Mouse (Mus musculus): ENCODE results near the gene A4galt. TPM values are rescaled to one million over a fixed set of nuclear protein-coding genes. Genes with fewer than 3 reads are reported as not detected.
A peak's percentile ranks its signal among the peaks of the same experiment; 100 is the strongest.

A4galt gene
- polyA plus RNA-seq, 1 experiment from 2014 or later = 1.7 TPM

DNA sequence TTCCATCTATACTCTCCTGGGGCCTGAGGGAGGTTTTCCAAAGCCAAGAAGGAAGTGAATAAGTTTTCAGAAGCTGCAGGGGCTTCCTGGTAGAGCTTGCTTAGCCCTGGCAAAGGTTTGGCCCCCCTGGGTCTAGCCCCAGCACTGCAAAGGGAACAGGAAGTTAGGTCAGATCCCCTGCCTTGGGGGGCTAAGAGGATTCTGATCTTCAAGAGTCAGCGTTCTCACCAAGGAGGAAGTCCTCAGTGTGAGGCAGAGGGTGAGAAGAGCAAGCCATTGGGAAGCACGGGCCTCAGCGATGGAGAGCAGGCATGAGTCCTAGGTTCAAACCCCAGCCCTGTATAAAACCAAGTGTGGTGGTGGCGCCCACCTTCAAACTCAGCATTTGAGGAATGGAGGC is 4.9 kb upstream of the A4galt start:
- no peak overlapping the region for H3K4me2 ChIP-seq (ENCODE audit: low read depth, low read length, severe bottlenecking)
- no peak overlapping the region for H3K4me3 ChIP-seq (ENCODE audit: low read depth, low read length)
- H3K9ac ChIP-seq (ENCODE audit: low read length) = no peak overlapping the region
- WGBS = 84% methylated on average over 4 of the region's 4 CpGs
- no peak for DNase-seq (ENCODE audit: low spot score)
- peaks cover 12% of the 10 kb centered on the region for H3K27me3 ChIP-seq (ENCODE audit: control insufficient read depth, insufficient read depth, low read length)
- H3K4me1 ChIP-seq (replicated peaks; ENCODE audit: control insufficient read depth, insufficient read depth, low read length) = no peaks in the 10 kb centered on the region
- no peak overlapping the region for H3K27ac ChIP-seq (ENCODE audit: low read depth, low read length)
- H3K36me3 ChIP-seq (ENCODE audit: control insufficient read depth, insufficient read depth, low read length) = no peaks in the 10 kb centered on the region
- no peak for ATAC-seq (replicated peaks; ENCODE audit: low FRiP score)
- no peaks in the 10 kb centered on the region for H3K9me3 ChIP-seq (ENCODE audit: control insufficient read depth, low read length)

DNA sequence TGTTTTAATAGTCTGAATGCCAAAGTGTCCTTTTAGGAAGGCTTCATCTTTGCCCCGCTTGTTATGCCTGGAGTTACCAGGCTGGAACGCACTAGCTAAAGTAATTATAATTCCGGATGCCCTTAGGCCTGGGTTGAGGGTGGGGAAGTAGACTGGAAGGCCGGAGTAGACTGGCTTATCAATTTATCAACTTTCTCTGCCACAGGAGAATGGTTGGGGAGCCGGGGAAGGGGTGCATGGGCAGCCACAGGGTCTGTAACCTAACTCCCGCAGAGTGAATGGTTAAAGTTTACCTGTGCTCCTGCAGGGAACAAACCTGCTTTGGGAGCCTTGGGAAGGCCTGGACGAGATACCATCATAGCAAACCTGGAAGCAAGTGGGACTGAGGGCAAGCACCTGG is 4.4 kb upstream of the A4galt start:
- DNase-seq (ENCODE audit: low spot score) (no peak), ATAC-seq (replicated peaks; ENCODE audit: low FRiP score) (no peak)
- peaks cover 2% of the 10 kb centered on the region; the same call in 1 of the 2 replicates for H3K4me1 ChIP-seq (replicated peaks; ENCODE audit: control insufficient read depth, insufficient read depth, low read length)
- H3K27me3 ChIP-seq (ENCODE audit: control insufficient read depth, insufficient read depth, low read length) = peaks cover 17% of the 10 kb centered on the region
- no peaks in the 10 kb centered on the region for H3K36me3 ChIP-seq (ENCODE audit: control insufficient read depth, insufficient read depth, low read length)
- H3K4me3 ChIP-seq (ENCODE audit: low read depth, low read length) = no peak overlapping the region
- 89% methylated on average over 7 of the region's 7 CpGs for WGBS
- no peak overlapping the region for H3K9ac ChIP-seq (ENCODE audit: low read length)
- no peak overlapping the region for H3K4me2 ChIP-seq (ENCODE audit: low read depth, low read length, severe bottlenecking)
- H3K9me3 ChIP-seq (ENCODE audit: control insufficient read depth, low read length) = no peaks in the 10 kb centered on the region
- H3K27ac ChIP-seq (ENCODE audit: low read depth, low read length) = no peak overlapping the region

DNA sequence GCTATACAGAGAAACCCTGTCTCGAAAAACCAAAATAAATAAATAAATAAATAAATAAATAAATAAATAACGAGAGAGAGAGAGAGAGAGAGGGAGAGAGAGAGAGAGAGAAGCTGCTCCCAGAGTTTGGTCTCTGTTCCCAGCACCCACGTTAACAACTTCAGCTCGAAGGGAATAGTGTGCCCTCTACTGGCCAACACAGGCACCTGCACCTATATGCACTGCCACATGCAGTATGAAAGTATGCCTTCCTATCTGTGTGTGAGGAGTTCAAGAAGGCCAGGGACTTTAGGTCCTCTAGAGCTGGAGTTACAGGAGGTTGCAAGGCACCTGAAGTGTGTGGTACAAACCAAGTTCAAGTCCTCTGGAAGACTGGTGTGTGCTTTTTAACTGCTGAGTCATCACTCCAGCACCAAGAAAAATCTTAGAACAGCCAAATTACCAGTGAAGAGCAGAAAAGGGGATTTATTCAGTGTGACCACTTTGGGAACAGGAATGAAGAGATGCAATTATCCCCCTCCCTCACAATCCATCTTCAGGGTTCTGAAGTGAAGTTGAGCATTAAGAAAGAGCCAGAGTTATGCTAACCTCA is 3.7 kb upstream of the A4galt start:
- H3K4me1 ChIP-seq (replicated peaks; ENCODE audit: control insufficient read depth, insufficient read depth, low read length) = peaks cover 4% of the 10 kb centered on the region; the same call in 1 of the 2 replicates
- WGBS = 91% methylated on average over 4 of the region's 4 CpGs
- H3K27me3 ChIP-seq (ENCODE audit: control insufficient read depth, insufficient read depth, low read length) = peaks cover 24% of the 10 kb centered on the region
- no peak overlapping the region for H3K9ac ChIP-seq (ENCODE audit: low read length)
- no peak overlapping the region for H3K4me3 ChIP-seq (ENCODE audit: low read depth, low read length)
- no peaks in the 10 kb centered on the region for H3K36me3 ChIP-seq (ENCODE audit: control insufficient read depth, insufficient read depth, low read length)
- no peak for ATAC-seq (replicated peaks; ENCODE audit: low FRiP score)
- no peak for DNase-seq (ENCODE audit: low spot score)
- H3K4me2 ChIP-seq (ENCODE audit: low read depth, low read length, severe bottlenecking) = no peak overlapping the region
- H3K9me3 ChIP-seq (ENCODE audit: control insufficient read depth, low read length) = no peaks in the 10 kb centered on the region
- H3K27ac ChIP-seq (ENCODE audit: low read depth, low read length) = no peak overlapping the region

DNA sequence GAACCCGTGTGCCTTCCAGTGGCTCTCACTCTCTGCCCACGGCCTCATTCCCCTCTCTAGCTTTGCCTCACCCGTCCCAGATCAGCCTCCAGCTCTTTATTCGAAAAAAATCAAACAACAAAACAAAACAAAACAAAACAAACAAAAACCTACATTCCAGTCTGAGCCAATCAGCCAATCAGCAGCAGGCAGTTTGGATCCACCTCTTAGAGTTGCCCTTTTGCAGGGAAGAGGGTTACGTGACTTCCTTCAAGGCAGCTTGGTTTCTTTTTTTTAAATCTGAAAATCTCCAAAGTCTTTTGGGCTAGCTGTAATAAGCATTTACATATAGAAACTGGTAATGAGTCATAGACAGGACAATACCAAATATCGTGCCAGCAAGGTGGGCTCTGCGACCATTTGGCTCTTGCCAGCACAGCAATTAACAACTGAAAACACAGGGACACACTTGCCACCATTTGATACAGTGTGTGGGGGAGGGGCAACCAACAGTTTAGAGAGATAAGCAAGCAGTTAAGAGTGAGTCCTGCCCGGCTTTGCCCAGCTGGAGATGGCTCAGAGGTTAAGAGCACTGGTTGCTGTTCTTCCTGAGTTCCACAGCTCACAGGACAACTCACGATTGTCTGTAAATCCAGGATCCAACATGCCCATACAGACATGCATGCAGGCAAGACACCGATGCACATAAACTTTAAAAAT is 2.9 kb upstream of the A4galt start:
- DNase-seq (ENCODE audit: low spot score) = no peak
- Histone ChIP-seq H3K4me2 (ENCODE audit: low read depth, low read length, severe bottlenecking) (no peak overlapping the region), H3K36me3 (ENCODE audit: control insufficient read depth, insufficient read depth, low read length) (no peaks in the 10 kb centered on the region), H3K9ac (ENCODE audit: low read length) (no peak overlapping the region), H3K27ac (ENCODE audit: low read depth, low read length) (no peak overlapping the region), H3K4me1 (replicated peaks; ENCODE audit: control insufficient read depth, insufficient read depth, low read length) (peaks cover 4% of the 10 kb centered on the region; the same call in 1 of the 2 replicates), H3K9me3 (ENCODE audit: control insufficient read depth, low read length) (no peaks in the 10 kb centered on the region), H3K4me3 (ENCODE audit: low read depth, low read length) (no peak overlapping the region), H3K27me3 (ENCODE audit: control insufficient read depth, insufficient read depth, low read length) (peaks cover 28% of the 10 kb centered on the region)
- ATAC-seq (replicated peaks; ENCODE audit: low FRiP score) = no peak
- 80% methylated on average over 10 of the region's 10 CpGs for WGBS

DNA sequence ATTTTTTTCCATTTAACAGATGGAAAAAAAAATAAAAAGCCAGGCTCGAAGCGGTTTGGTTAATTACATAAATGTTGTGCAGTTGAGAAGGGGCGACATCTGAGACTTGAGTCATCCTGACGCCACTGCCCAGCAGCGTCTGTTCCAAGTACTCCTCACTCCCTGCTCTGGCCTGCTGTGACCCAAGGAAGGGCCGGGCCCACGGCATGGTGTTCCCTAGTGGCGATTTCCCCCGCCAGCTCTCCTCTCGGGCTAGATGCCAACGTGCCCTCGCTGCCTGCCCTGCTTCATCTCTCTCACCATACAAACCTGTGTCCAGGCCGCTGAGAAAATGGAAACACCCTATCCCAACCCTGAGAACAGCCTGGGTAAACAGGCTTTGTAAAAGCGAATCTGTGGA is 486 bp upstream of the A4galt start:
- ATAC-seq (replicated peaks; ENCODE audit: low FRiP score) = no peak
- Histone ChIP-seq H3K9me3 (ENCODE audit: control insufficient read depth, low read length) (no peaks in the 10 kb centered on the region), H3K27ac (ENCODE audit: low read depth, low read length) (no peak overlapping the region), H3K27me3 (ENCODE audit: control insufficient read depth, insufficient read depth, low read length) (peaks cover 28% of the 10 kb centered on the region), H3K4me2 (ENCODE audit: low read depth, low read length, severe bottlenecking) (no peak overlapping the region), H3K36me3 (ENCODE audit: control insufficient read depth, insufficient read depth, low read length) (no peaks in the 10 kb centered on the region), H3K9ac (ENCODE audit: low read length) (no peak overlapping the region), H3K4me1 (replicated peaks; ENCODE audit: control insufficient read depth, insufficient read depth, low read length) (peaks cover 4% of the 10 kb centered on the region; the same call in 1 of the 2 replicates), H3K4me3 (ENCODE audit: low read depth, low read length) (no peak overlapping the region)
- 79% methylated on average over 14 of the region's 14 CpGs for WGBS
- DNase-seq (ENCODE audit: low spot score) = no peak

DNA sequence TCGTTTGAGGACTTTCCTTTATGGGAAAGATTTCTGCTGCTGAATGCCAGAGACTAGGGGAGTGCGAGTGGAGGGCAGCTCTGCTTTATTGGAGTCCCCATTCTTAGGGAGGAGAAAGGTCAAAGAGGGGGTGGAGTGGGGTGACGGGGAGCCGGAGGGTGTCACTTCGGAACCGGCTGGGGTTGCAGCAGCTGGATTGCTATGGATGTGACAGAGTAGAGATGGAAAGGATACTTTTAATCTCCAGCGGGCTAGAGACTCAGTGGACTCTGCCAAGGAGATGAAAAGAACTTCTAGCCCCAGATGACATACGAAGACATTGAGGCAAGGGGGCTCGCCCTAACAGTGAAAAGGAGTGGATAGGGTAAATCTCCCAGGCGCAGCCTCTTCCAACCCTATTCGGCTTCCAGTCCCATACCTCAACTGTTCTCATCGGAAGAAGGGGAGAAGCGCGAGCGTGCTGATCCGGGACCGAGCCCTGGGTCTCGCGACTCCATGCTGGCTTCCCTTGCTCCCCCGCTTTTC is 861 bp downstream of the A4galt start:
- peak overlapping the region; percentile 51; the same call in 1 of the 2 replicates for H3K9ac ChIP-seq (ENCODE audit: low read length)
- peak overlapping the region; percentile 44 for H3K4me3 ChIP-seq (ENCODE audit: low read depth, low read length)
- H3K4me1 ChIP-seq (replicated peaks; ENCODE audit: control insufficient read depth, insufficient read depth, low read length) = peaks cover 4% of the 10 kb centered on the region; the same call in 1 of the 2 replicates
- H3K9me3 ChIP-seq (ENCODE audit: control insufficient read depth, low read length) = no peaks in the 10 kb centered on the region
- H3K4me2 ChIP-seq (ENCODE audit: low read depth, low read length, severe bottlenecking) = peak overlapping the region; percentile 94
- peaks cover 28% of the 10 kb centered on the region for H3K27me3 ChIP-seq (ENCODE audit: control insufficient read depth, insufficient read depth, low read length)
- under 1% methylated on average over 19 of the region's 20 CpGs for WGBS
- DNase-seq (ENCODE audit: low spot score) (no peak), ATAC-seq (replicated peaks; ENCODE audit: low FRiP score) (no peak)
- H3K27ac ChIP-seq (ENCODE audit: low read depth, low read length) = no peak overlapping the region
- H3K36me3 ChIP-seq (ENCODE audit: control insufficient read depth, insufficient read depth, low read length) = no peaks in the 10 kb centered on the region

DNA sequence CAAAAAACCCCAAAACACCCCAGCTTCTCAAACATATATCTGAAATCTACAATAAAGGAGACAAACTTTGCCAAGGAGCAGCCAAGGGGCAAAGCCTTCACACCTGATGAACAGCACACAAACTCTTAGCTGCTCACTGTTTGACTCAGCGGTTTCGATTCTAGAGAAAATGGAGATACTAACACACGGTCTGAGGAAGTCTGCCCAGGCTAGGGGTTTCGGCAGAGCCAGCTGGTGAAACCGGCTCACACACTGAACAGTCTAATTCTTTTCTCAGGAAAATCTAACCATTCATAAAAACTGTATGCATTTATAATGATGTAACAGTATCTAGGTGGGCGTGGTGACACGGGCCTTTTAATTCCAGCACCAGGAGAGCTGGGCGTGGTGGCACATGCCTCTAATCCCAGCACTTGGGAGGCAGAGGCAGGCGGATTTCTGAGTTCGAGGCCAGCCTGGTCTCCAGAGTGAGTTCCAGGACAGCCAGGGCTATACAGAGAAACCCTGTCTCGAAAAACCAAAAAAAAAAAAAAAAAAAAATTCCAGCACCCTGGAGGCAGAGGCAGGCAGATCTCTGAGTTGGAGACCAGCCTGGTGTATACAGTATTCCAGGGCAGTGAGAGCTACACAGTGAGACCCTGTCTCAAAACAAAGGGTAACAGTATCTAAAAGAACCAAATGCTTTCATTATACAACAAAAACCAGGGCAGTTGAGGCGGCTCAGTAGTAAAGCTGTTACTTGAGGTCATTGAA is 1.9 kb downstream of the A4galt start:
- no peak overlapping the region for H3K4me3 ChIP-seq (ENCODE audit: low read depth, low read length)
- peaks cover 28% of the 10 kb centered on the region for H3K27me3 ChIP-seq (ENCODE audit: control insufficient read depth, insufficient read depth, low read length)
- no peaks in the 10 kb centered on the region for H3K9me3 ChIP-seq (ENCODE audit: control insufficient read depth, low read length)
- H3K9ac ChIP-seq (ENCODE audit: low read length) = no peak overlapping the region
- peak; percentile 38 for DNase-seq (ENCODE audit: low spot score)
- no peak overlapping the region for H3K4me2 ChIP-seq (ENCODE audit: low read depth, low read length, severe bottlenecking)
- 87% methylated on average over 12 of the region's 12 CpGs for WGBS
- no peak for ATAC-seq (replicated peaks; ENCODE audit: low FRiP score)
- no peak overlapping the region for H3K27ac ChIP-seq (ENCODE audit: low read depth, low read length)
- H3K36me3 ChIP-seq (ENCODE audit: control insufficient read depth, insufficient read depth, low read length) = no peaks in the 10 kb centered on the region
- H3K4me1 ChIP-seq (replicated peaks; ENCODE audit: control insufficient read depth, insufficient read depth, low read length) = peaks cover 4% of the 10 kb centered on the region; the same call in 1 of the 2 replicates

DNA sequence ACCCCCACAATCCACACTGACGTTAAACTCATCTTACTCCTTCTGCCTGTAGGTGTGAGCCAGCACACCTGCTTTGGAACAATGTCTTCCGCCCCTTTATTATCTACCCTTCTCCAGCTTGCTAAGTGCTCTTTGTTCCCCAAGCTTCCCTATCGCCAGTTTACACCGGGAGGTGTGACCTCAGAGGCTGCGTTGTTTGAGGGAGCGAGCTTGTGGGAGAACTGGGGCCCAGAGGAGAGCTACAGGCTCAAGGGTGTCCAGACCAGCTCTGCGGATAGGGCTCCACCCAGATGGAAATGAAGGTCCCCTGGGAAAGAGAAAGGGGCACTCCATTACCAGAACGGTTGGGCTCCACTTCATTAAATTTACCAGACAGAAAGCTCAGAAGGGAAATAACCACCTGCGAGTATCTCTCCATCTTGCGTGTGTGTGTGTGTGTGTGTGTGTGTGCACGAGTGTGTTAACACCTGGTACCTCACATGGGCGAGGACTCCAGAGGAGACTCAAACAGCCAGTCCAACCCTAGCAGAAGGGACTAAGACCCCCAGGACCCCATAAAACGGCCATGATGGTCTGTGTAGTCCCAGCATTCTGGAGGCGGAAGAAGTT is 3.2 kb downstream of the A4galt start:
- DNase-seq (ENCODE audit: low spot score) = no peak
- 68% methylated on average over 14 of the region's 14 CpGs for WGBS
- Histone ChIP-seq H3K27me3 (ENCODE audit: control insufficient read depth, insufficient read depth, low read length) (peaks cover 28% of the 10 kb centered on the region), H3K4me3 (ENCODE audit: low read depth, low read length) (no peak overlapping the region), H3K9ac (ENCODE audit: low read length) (no peak overlapping the region), H3K9me3 (ENCODE audit: control insufficient read depth, low read length) (no peaks in the 10 kb centered on the region), H3K4me1 (replicated peaks; ENCODE audit: control insufficient read depth, insufficient read depth, low read length) (peaks cover 4% of the 10 kb centered on the region; the same call in 1 of the 2 replicates), H3K27ac (ENCODE audit: low read depth, low read length) (no peak overlapping the region), H3K4me2 (ENCODE audit: low read depth, low read length, severe bottlenecking) (no peak overlapping the region), H3K36me3 (ENCODE audit: control insufficient read depth, insufficient read depth, low read length) (no peaks in the 10 kb centered on the region)
- no peak for ATAC-seq (replicated peaks; ENCODE audit: low FRiP score)
